Mouse (Mus musculus) intestine, embryonic 14.5 days (tissue): ENCODE measurements around the gene B230104I21Rik. TPM values are rescaled to one million over a fixed set of nuclear protein-coding genes. Genes with fewer than 3 reads are reported as not detected.

Source experiments
- ATAC-seq: fragments of 200-750 bp; cut with Nextera tagmentation; replicated peaks from 2 replicates; pipeline ENCODE4 v1.8.0; 2017; ENCODE audit warnings: low read depth, moderate number of reproducible peaks, moderate TSS enrichment, moderate library complexity; ENCODE audit not compliant: low FRiP score, low TSS enrichment
- DNase-seq: peaks from one replicate; pipeline ENCODE4 v3.0.0-alpha.2; 2018; ENCODE audit warnings: low spot score
- H3K27ac ChIP-seq: fragments of 300-500 bp; sonication (generic); 2 replicates; pipeline ENCODE4 v1.5.1; 2014; ENCODE audit warnings: low read depth, mild to moderate bottlenecking, control low read depth
- H3K27me3 ChIP-seq: fragments of 300-500 bp; sonication (generic); replicated peaks from 2 replicates; pipeline ENCODE4 v1.6.1; 2014; ENCODE audit warnings: low read length, control low read depth; ENCODE audit not compliant: control insufficient read depth, insufficient read depth
- H3K36me3 ChIP-seq: fragments of 300-500 bp; sonication (generic); 2 replicates; pipeline ENCODE4 v1.6.1; 2014; ENCODE audit warnings: low read length, control low read depth; ENCODE audit not compliant: control insufficient read depth, insufficient read depth
- H3K4me1 ChIP-seq: fragments of 300-500 bp; sonication (generic); replicated peaks from 2 replicates; pipeline ENCODE4 v1.6.1; 2014; ENCODE audit warnings: low read length, control low read depth, mixed read lengths; ENCODE audit not compliant: control insufficient read depth, insufficient read depth
- H3K4me2 ChIP-seq: fragments of 300-500 bp; sonication (generic); 2 replicates; pipeline ENCODE4 v1.6.1; 2014; ENCODE audit warnings: low read length
- H3K4me3 ChIP-seq: fragments of 300-500 bp; sonication (generic); 2 replicates; pipeline ENCODE4 v1.5.1; 2014; ENCODE audit warnings: low read depth, low read length, control low read depth, mixed read lengths
- H3K9ac ChIP-seq: fragments of 300-500 bp; sonication (generic); 2 replicates; pipeline ENCODE4 v1.6.1; 2014; ENCODE audit warnings: mild to moderate bottlenecking, low read length
- H3K9me3 ChIP-seq: fragments of 300-500 bp; sonication (generic); 2 replicates; pipeline ENCODE4 v1.6.1; 2016; ENCODE audit warnings: low read length, control low read depth; ENCODE audit not compliant: control insufficient read depth
- WGBS: fragments of 180-500 bp; shearing (Covaris S2); extraction: QIAGEN DNeasy Blood & Tissue Kit; methylation state at CpG from one replicate; pipeline ENCODE4 v1.1.7; 2014; 5-methylcytosine and 5-hydroxymethylcytosine counted together
- polyA plus RNA-seq: library from polyadenylated mRNA; unstranded; fragments of >200 nt; fragmentation: Nextera tagmentation; extraction: Ambion mirVana; gene quantifications from 2 replicates; pipeline ENCODE4 v1.2.1, GENCODE M21; 2014

B230104I21Rik gene
- polyA plus RNA-seq, 1 experiment from 2014 or later, result 0.22 TPM

GRCm38 (mm10) chr4:154333300-154333699, 2.6 kb upstream of the B230104I21Rik start:
- no peak for DNase-seq
- H3K36me3 ChIP-seq, result no peaks in the 10 kb centered on the region

DNA sequence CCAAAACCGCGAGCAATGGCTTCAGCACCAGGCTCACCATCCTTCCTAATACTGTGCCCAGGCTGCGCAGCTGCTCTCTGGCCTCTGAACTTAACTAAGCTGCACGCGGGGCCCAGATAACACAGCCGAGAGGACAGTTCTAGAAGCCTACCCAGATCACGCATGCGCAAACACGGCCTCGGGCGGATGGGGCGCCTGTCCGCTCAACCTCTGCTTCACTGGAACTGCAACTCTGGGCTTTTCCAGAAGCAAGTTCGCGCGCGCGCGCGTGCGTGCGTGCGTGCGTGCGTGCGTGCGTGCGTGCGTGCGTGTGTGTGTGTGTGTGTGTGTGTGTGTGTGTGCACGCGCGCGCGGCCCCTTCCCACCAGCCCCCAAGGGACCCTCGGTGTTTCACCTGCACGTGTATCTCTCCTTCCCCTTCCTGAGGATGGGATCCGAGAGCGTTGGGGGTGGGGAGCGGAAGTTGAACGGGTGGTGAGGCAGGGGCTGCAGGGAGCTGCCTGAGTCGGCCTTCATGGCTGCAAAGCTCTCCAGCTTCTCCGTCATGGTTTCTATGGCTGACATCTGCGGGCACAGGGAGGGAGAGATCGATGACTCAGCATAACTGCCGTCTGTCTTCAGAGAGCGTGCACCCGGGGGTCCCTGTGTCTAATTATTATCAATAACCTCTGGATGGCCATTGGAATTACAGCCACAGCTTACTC, 1.1 kb upstream of the B230104I21Rik start:
- Histone ChIP-seq H3K4me1 (peaks cover 14% of the 10 kb centered on the region), H3K27ac (no peak overlapping the region), H3K27me3 (0 out of 2 replicates have a peak, but pooled peaks cover 4% of the 10 kb centered on the region), H3K9me3 (no peaks in the 10 kb centered on the region), H3K4me3 (no peak overlapping the region; the same call in 1 of the 2 replicates), H3K36me3 (no peaks in the 10 kb centered on the region), H3K9ac (no peak overlapping the region), H3K4me2 (peak overlapping the region; percentile 42)
- no peak; the same call in none of the 2 replicates for ATAC-seq
- peak; percentile 71 for DNase-seq
- WGBS, result 47% methylated on average over 48 of the region's 48 CpGs

More at GRCm38 (mm10) chr4:154333300-154333699, 2.6 kb upstream of the B230104I21Rik start:
- no peak overlapping the region for H3K4me2 ChIP-seq
- H3K27ac ChIP-seq, result no peak overlapping the region
- no peaks in the 10 kb centered on the region for H3K9me3 ChIP-seq
- H3K4me1 ChIP-seq, result peaks cover 14% of the 10 kb centered on the region
- H3K27me3 ChIP-seq, result 0 out of 2 replicates have a peak, but pooled peaks cover 4% of the 10 kb centered on the region
- no peak for ATAC-seq
- no peak overlapping the region for H3K9ac ChIP-seq
- no peak overlapping the region for H3K4me3 ChIP-seq
- WGBS, result 71% methylated on average over 8 of the region's 8 CpGs

DNA sequence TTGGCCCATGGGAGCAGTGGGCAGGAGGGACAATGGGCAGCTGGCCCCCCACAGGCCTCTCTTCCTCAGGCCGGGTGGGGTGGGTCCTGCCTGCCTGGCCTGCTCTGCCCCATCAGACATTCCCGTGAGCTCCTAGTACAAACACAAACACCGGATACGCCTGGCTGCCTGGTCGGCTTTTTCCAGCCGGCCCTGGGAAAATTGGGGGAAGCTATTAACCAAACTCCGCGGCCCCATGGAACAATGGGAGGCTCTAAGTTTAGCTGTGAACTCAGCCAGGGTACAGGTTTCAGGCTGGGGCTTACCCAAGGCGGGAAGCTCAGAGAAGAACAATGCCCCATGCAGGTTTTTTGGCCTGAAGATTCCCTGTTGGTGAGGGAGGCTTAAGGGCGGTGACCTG, 723 bp downstream of the B230104I21Rik start:
- peak; percentile 58 for DNase-seq
- Histone ChIP-seq H3K9me3 (no peaks in the 10 kb centered on the region), H3K27me3 (0 out of 2 replicates have a peak, but pooled peaks cover 4% of the 10 kb centered on the region), H3K4me2 (no peak overlapping the region), H3K4me1 (peaks cover 3% of the 10 kb centered on the region; the same call in 1 of the 2 replicates), H3K4me3 (no peak overlapping the region), H3K36me3 (no peaks in the 10 kb centered on the region), H3K9ac (no peak overlapping the region), H3K27ac (0 out of 2 replicates have a peak overlapping the region, but pooled peaks have one; percentile 22)
- WGBS, result 22% methylated on average over 10 of the region's 10 CpGs
- no peak for ATAC-seq

DNA sequence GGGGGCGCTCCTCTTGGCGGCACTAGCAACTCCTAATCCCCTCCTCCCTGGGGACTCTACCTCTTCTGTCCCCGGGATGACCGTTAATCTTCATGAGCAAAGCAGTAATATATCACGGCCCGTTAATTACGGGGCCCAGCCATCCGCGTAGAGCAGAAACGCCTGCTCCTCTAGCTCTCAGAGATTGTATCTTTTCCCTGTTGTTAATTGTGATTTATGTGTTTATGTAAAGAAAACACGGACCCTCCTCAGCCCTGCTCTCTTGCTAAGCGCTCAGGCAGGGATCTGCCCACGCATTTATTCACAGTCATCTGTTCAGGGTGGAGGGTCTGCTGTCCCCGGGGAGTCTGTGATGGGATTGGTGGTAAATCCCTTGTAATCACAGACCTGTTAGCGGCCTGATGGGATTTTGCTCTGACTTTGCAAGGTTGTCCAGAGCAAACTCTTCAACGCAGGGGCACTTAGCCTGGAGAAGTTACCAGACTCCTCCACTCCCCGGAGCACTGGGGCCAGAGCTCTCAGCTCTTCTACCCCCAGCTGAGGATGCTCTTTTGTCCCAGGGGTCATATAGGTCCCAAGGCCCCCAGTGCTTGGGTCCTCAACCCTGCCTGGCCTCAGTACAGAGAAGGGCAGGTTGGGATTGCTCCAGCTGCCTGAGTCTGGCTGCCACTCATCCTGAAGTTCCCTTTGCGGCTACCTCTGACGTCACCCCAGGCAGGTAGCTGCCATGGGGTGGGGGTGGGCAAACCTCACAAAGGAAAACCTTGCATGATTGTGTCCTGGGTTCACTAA, 11.0 kb downstream of the B230104I21Rik start:
- 22% methylated on average over 19 of the region's 19 CpGs for WGBS
- no peak for ATAC-seq
- Histone ChIP-seq H3K4me3 (no peak overlapping the region), H3K9ac (no peak overlapping the region), H3K9me3 (no peaks in the 10 kb centered on the region), H3K4me2 (no peak overlapping the region), H3K27me3 (peaks cover 21% of the 10 kb centered on the region; the same call in 1 of the 2 replicates), H3K27ac (no peak overlapping the region), H3K36me3 (no peaks in the 10 kb centered on the region), H3K4me1 (peaks cover 15% of the 10 kb centered on the region)
- no peak for DNase-seq

- 12% methylated on average over 11 of the region's 11 CpGs for WGBS
- H3K4me3 ChIP-seq, result no peak overlapping the region
- no peak overlapping the region for H3K9ac ChIP-seq
- no peaks in the 10 kb centered on the region for H3K36me3 ChIP-seq
- H3K9me3 ChIP-seq, result no peaks in the 10 kb centered on the region
- DNase-seq (no peak), ATAC-seq (peak; percentile 67; the same call in 1 of the 2 replicates)
- H3K27ac ChIP-seq, result peak overlapping the region; percentile 47; the same call in 1 of the 2 replicates
- peaks cover 21% of the 10 kb centered on the region; the same call in 1 of the 2 replicates for H3K27me3 ChIP-seq
- no peak overlapping the region for H3K4me2 ChIP-seq
- peaks cover 15% of the 10 kb centered on the region for H3K4me1 ChIP-seq
Observed at GRCm38 (mm10) chr4:154348197-154348786, 12.4 kb downstream of the B230104I21Rik start.

DNA sequence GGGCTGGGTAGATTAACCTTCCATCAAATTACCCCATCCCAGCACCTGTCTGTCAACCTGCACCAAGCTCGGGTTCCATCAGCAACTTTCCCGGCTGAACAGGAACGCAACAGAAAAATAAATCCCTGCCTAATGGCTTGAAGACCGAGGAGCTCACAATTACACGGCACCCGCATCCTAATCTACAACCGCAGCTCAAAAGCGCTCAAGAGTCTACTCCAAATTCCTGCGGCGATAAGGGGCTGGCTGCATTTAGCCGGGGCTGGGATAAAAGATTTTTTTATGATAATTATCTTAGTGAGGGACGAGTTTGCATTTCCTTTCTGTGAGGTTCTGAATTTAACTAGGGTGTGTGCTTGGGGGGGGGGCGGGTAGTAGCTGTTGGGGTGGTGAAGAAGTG, 16.3 kb downstream of the B230104I21Rik start:
- H3K27me3 ChIP-seq, result peaks cover 16% of the 10 kb centered on the region; the same call in 1 of the 2 replicates
- WGBS, result 64% methylated on average over 13 of the region's 13 CpGs
- no peaks in the 10 kb centered on the region for H3K9me3 ChIP-seq
- H3K4me3 ChIP-seq, result no peak overlapping the region
- no peak for ATAC-seq
- DNase-seq, result no peak
- no peaks in the 10 kb centered on the region for H3K36me3 ChIP-seq
- no peak overlapping the region for H3K4me2 ChIP-seq
- peaks cover 10% of the 10 kb centered on the region for H3K4me1 ChIP-seq
- H3K27ac ChIP-seq, result no peak overlapping the region
- H3K9ac ChIP-seq, result no peak overlapping the region

- DNase-seq, result no peak
- 96% methylated on average over 5 of the region's 5 CpGs for WGBS
- ATAC-seq, result no peak
Observed at GRCm38 (mm10) chr4:154355408-154355807, 19.5 kb downstream of the B230104I21Rik start.

GRCm38 (mm10) chr4:154358370-154358769, 22.4 kb downstream of the B230104I21Rik start:
- Histone ChIP-seq H3K9me3 (no peaks in the 10 kb centered on the region), H3K4me3 (no peak overlapping the region), H3K4me2 (no peak overlapping the region), H3K4me1 (no peaks in the 10 kb centered on the region; the same call in 1 of the 2 replicates), H3K27me3 (no peaks in the 10 kb centered on the region), H3K9ac (no peak overlapping the region), H3K27ac (0 out of 2 replicates have a peak overlapping the region, but pooled peaks have one; percentile 58), H3K36me3 (no peaks in the 10 kb centered on the region)
- ATAC-seq (0 out of 2 replicates have a peak, but pooled peaks have one; percentile 25), DNase-seq (no peak)
- 60% methylated on average over 5 of the region's 5 CpGs for WGBS

More at GRCm38 (mm10) chr4:154355408-154355807, 19.5 kb downstream of the B230104I21Rik start:
- no peak overlapping the region for H3K4me2 ChIP-seq
- no peak overlapping the region for H3K9ac ChIP-seq
- no peaks in the 10 kb centered on the region for H3K9me3 ChIP-seq
- no peaks in the 10 kb centered on the region; the same call in 1 of the 2 replicates for H3K4me1 ChIP-seq
- no peak overlapping the region for H3K27ac ChIP-seq
- H3K4me3 ChIP-seq, result no peak overlapping the region
- H3K27me3 ChIP-seq, result 0 out of 2 replicates have a peak, but pooled peaks cover 11% of the 10 kb centered on the region
- no peaks in the 10 kb centered on the region for H3K36me3 ChIP-seq
